Mouse (Mus musculus): ENCODE data around the gene Ubxn1. TPM values are rescaled to one million over a fixed set of nuclear protein-coding genes. Genes with fewer than 3 reads are reported as not detected.

Gene Ubxn1
- polyA plus RNA-seq, 1 experiment from 2014 or later: 186 TPM

- ATAC-seq (ENCODE audit: low FRiP score, low read depth): no peak
- Histone ChIP-seq H3K36me3 (peaks cover 34% of the 10 kb centered on the region), H3K4me1 (peaks cover 13% of the 10 kb centered on the region), H3K27ac (no peak overlapping the region), H3K4me2 (replicated peaks) (no peak overlapping the region), H3K9ac (no peak overlapping the region), H3K4me3 (no peak overlapping the region), H3K9me3 (no peaks in the 10 kb centered on the region), H3K27me3 (replicated peaks) (no peaks in the 10 kb centered on the region)
- 95% methylated on average over 3 of the region's 3 CpGs for WGBS
Observed at GRCm38 (mm10) chr19:8919000-8919399, 47.7 kb downstream of the Ubxn1 start.

- no peaks in the 10 kb centered on the region for H3K9me3 ChIP-seq
- no peaks in the 10 kb centered on the region for H3K27me3 ChIP-seq (replicated peaks)
- H3K36me3 ChIP-seq: peaks cover 28% of the 10 kb centered on the region
- no peak for ATAC-seq (ENCODE audit: low FRiP score, low read depth)
- no peak overlapping the region; the same call in 1 of the 2 replicates for H3K9ac ChIP-seq
- H3K4me3 ChIP-seq: peak overlapping the region; percentile 83
- H3K4me1 ChIP-seq: peaks cover 13% of the 10 kb centered on the region
- 0 out of 2 replicates have a peak overlapping the region, but pooled peaks have one; percentile 75 for H3K27ac ChIP-seq
- WGBS: 54% methylated on average over 6 of the region's 6 CpGs
- H3K4me2 ChIP-seq (replicated peaks): peak overlapping the region; percentile 71
Observed at GRCm38 (mm10) chr19:8919684-8920072, 48.4 kb downstream of the Ubxn1 start.

GRCm38 (mm10) chr19:8920073-8920736 is 48.9 kb downstream of the Ubxn1 start, which contains the start of gene B3gat3:
TSS of gene B3gat3 (plus strand) at chr19:8920374.
- peaks cover 13% of the 10 kb centered on the region for H3K4me1 ChIP-seq
- peak within 1 kb of the TSS; percentile 75 for H3K27ac ChIP-seq
- 2% methylated on average over 50 of the region's 50 CpGs for WGBS
- H3K9me3 ChIP-seq: no peaks in the 10 kb centered on the region
- no peaks in the 10 kb centered on the region for H3K27me3 ChIP-seq (replicated peaks)
- ATAC-seq (ENCODE audit: low FRiP score, low read depth): peak; percentile 97
- H3K4me2 ChIP-seq (replicated peaks): peak within 1 kb of the TSS; percentile 71
- H3K36me3 ChIP-seq: peaks cover 22% of the 10 kb centered on the region
- H3K9ac ChIP-seq: peak within 1 kb of the TSS; percentile 81
- peak within 1 kb of the TSS; percentile 83 for H3K4me3 ChIP-seq

GRCm38 (mm10) chr19:8920836-8921291 is 49.6 kb downstream of the Ubxn1 start:
- no peak for ATAC-seq (ENCODE audit: low FRiP score, low read depth)
- WGBS: 4% methylated on average over 6 of the region's 6 CpGs

GRCm38 (mm10) chr19:8921741-8922140 is 50.4 kb downstream of the Ubxn1 start:
- H3K9ac ChIP-seq: 0 out of 2 replicates have a peak overlapping the region, but pooled peaks have one; percentile 81
- H3K4me2 ChIP-seq (replicated peaks): peak overlapping the region; percentile 71
- peaks cover 21% of the 10 kb centered on the region for H3K36me3 ChIP-seq
- WGBS: 86% methylated on average over 9 of the region's 9 CpGs
- no peaks in the 10 kb centered on the region for H3K9me3 ChIP-seq
- no peak for ATAC-seq (ENCODE audit: low FRiP score, low read depth)
- H3K4me1 ChIP-seq: peaks cover 13% of the 10 kb centered on the region
- H3K27me3 ChIP-seq (replicated peaks): no peaks in the 10 kb centered on the region
- H3K4me3 ChIP-seq: 0 out of 2 replicates have a peak overlapping the region, but pooled peaks have one; percentile 3
- H3K27ac ChIP-seq: no peak overlapping the region

More at GRCm38 (mm10) chr19:8920836-8921291, 49.6 kb downstream of the Ubxn1 start:
- Histone ChIP-seq H3K9ac (peak overlapping the region; percentile 81), H3K4me2 (replicated peaks) (peak overlapping the region; percentile 71), H3K9me3 (no peaks in the 10 kb centered on the region), H3K27ac (peak overlapping the region; percentile 75), H3K36me3 (peaks cover 21% of the 10 kb centered on the region), H3K27me3 (replicated peaks) (no peaks in the 10 kb centered on the region), H3K4me3 (peak overlapping the region; percentile 83), H3K4me1 (peaks cover 13% of the 10 kb centered on the region)

Small RNA genes lying within 50 kb of the gene (microRNA-seq; reads per million reads assigned to microRNA genes)
- gene Mir5136: not detected

Other genes starting within 250 kb of the Ubxn1 start
- gene Chrm1, start 207.7 kb upstream of the Ubxn1 start, polyA plus RNA-seq (2016; fragmentation: Nextera tagmentation; extraction: Ambion mirVana): 0.17 and 0.20 TPM in 2 replicates
- 144 and 147 TPM in 2 replicates for gene Slc3a2, start 148.1 kb upstream of the Ubxn1 start, polyA plus RNA-seq (2016; fragmentation: Nextera tagmentation; extraction: Ambion mirVana)
- gene Wdr74, start 135.7 kb upstream of the Ubxn1 start, polyA plus RNA-seq (2016; fragmentation: Nextera tagmentation; extraction: Ambion mirVana): 83.5 and 85.1 TPM in 2 replicates
- gene 1700092M07Rik, start 130.8 kb upstream of the Ubxn1 start, polyA plus RNA-seq (2016; fragmentation: Nextera tagmentation; extraction: Ambion mirVana): 2.3 and 3.6 TPM in 2 replicates
- 129 TPM in 2 replicates for gene Stx5a, start 130.1 kb upstream of the Ubxn1 start, polyA plus RNA-seq (2016; fragmentation: Nextera tagmentation; extraction: Ambion mirVana)
- 186 and 216 TPM in 2 replicates for gene Nxf1, start 114.4 kb upstream of the Ubxn1 start, polyA plus RNA-seq (2016; fragmentation: Nextera tagmentation; extraction: Ambion mirVana)
- gene Tmem223, start 100.5 kb upstream of the Ubxn1 start, polyA plus RNA-seq (2016; fragmentation: Nextera tagmentation; extraction: Ambion mirVana): 199 and 210 TPM in 2 replicates
- 37.2 and 39.0 TPM in 2 replicates for gene Tmem179b, start 97.0 kb upstream of the Ubxn1 start, polyA plus RNA-seq (2016; fragmentation: Nextera tagmentation; extraction: Ambion mirVana)
- 29.9 and 34.4 TPM in 2 replicates for gene Taf6l, start 85.1 kb upstream of the Ubxn1 start, polyA plus RNA-seq (2016; fragmentation: Nextera tagmentation; extraction: Ambion mirVana)
- gene Polr2g, start 72.9 kb upstream of the Ubxn1 start, polyA plus RNA-seq (2016; fragmentation: Nextera tagmentation; extraction: Ambion mirVana): 152 and 158 TPM in 2 replicates
- gene Zbtb3, start 68.9 kb upstream of the Ubxn1 start, polyA plus RNA-seq (2016; fragmentation: Nextera tagmentation; extraction: Ambion mirVana): 7.2 and 7.5 TPM in 2 replicates
- gene Ttc9c, start 52.2 kb upstream of the Ubxn1 start, polyA plus RNA-seq (2016; fragmentation: Nextera tagmentation; extraction: Ambion mirVana): 55.2 and 57.7 TPM in 2 replicates
- gene Hnrnpul2, start 51.5 kb upstream of the Ubxn1 start, polyA plus RNA-seq (2016; fragmentation: Nextera tagmentation; extraction: Ambion mirVana): 5.7 and 7.5 TPM in 2 replicates
- 0.45 TPM in 1 of 2 replicates, not detected in the other for gene AC129217.1, start 41.7 kb upstream of the Ubxn1 start, polyA plus RNA-seq (2016; fragmentation: Nextera tagmentation; extraction: Ambion mirVana)
- gene Bscl2, start 34.0 kb upstream of the Ubxn1 start, polyA plus RNA-seq (2016; fragmentation: Nextera tagmentation; extraction: Ambion mirVana): 66.1 and 68.5 TPM in 2 replicates
- gene Gng3, start 32.3 kb upstream of the Ubxn1 start, polyA plus RNA-seq (2016; fragmentation: Nextera tagmentation; extraction: Ambion mirVana): 203 and 211 TPM in 2 replicates
- gene Lrrn4cl, start 20.7 kb upstream of the Ubxn1 start, polyA plus RNA-seq (2016; fragmentation: Nextera tagmentation; extraction: Ambion mirVana): 0.47 and 0.56 TPM in 2 replicates
- 62.2 and 66.0 TPM in 2 replicates for gene Uqcc3, start 9.4 kb downstream of the Ubxn1 start, polyA plus RNA-seq (2016; fragmentation: Nextera tagmentation; extraction: Ambion mirVana)
- gene Lbhd1, start 12.2 kb downstream of the Ubxn1 start, polyA plus RNA-seq (2016; fragmentation: Nextera tagmentation; extraction: Ambion mirVana): 63.3 and 89.5 TPM in 2 replicates
- not detected in 2 replicates for gene Gm49403, start 12.4 kb downstream of the Ubxn1 start, polyA plus RNA-seq (2016; fragmentation: Nextera tagmentation; extraction: Ambion mirVana)
- gene 1810009A15Rik, start 17.4 kb downstream of the Ubxn1 start, polyA plus RNA-seq (2016; fragmentation: Nextera tagmentation; extraction: Ambion mirVana): 82.0 and 98.5 TPM in 2 replicates
- not detected in 2 replicates for gene Gm49416, start 17.4 kb downstream of the Ubxn1 start, polyA plus RNA-seq (2016; fragmentation: Nextera tagmentation; extraction: Ambion mirVana)
- 43.6 and 47.3 TPM in 2 replicates for gene Ints5, start 21.5 kb downstream of the Ubxn1 start, polyA plus RNA-seq (2016; fragmentation: Nextera tagmentation; extraction: Ambion mirVana)
- gene Ganab, start 26.6 kb downstream of the Ubxn1 start, polyA plus RNA-seq (2016; fragmentation: Nextera tagmentation; extraction: Ambion mirVana): 116 and 119 TPM in 2 replicates
- 84.2 and 91.5 TPM in 2 replicates for gene B3gat3, start 48.9 kb downstream of the Ubxn1 start, polyA plus RNA-seq (2016; fragmentation: Nextera tagmentation; extraction: Ambion mirVana)
- gene Rom1, start 57.9 kb downstream of the Ubxn1 start, polyA plus RNA-seq (2016; fragmentation: Nextera tagmentation; extraction: Ambion mirVana): 2.1 and 2.3 TPM in 2 replicates
- gene Eml3, start 58.1 kb downstream of the Ubxn1 start, polyA plus RNA-seq (2016; fragmentation: Nextera tagmentation; extraction: Ambion mirVana): 14.1 and 14.3 TPM in 2 replicates
- gene Mta2, start 70.4 kb downstream of the Ubxn1 start, polyA plus RNA-seq (2016; fragmentation: Nextera tagmentation; extraction: Ambion mirVana): 175 and 177 TPM in 2 replicates
- 32.5 and 34.6 TPM in 2 replicates for gene Tut1, start 82.4 kb downstream of the Ubxn1 start, polyA plus RNA-seq (2016; fragmentation: Nextera tagmentation; extraction: Ambion mirVana)
- 360 and 361 TPM in 2 replicates for gene Eef1g, start 95.5 kb downstream of the Ubxn1 start, polyA plus RNA-seq (2016; fragmentation: Nextera tagmentation; extraction: Ambion mirVana)
- gene Ahnak, start 117.8 kb downstream of the Ubxn1 start, polyA plus RNA-seq (2016; fragmentation: Nextera tagmentation; extraction: Ambion mirVana): 5.0 and 6.3 TPM in 2 replicates
- gene Scgb1a1, start 216.5 kb downstream of the Ubxn1 start, polyA plus RNA-seq (2016; fragmentation: Nextera tagmentation; extraction: Ambion mirVana): not detected in 2 replicates